Mouse (Mus musculus): Measurements from ENCODE around the gene Sorcs3. TPM values are rescaled to one million over a fixed set of nuclear protein-coding genes. Genes with fewer than 3 reads are reported as not detected.
A peak's percentile ranks its signal among the peaks of the same experiment; 100 is the strongest.

Sorcs3 gene
- total RNA-seq, 2 experiments from 2014 or later: not detected

DNA sequence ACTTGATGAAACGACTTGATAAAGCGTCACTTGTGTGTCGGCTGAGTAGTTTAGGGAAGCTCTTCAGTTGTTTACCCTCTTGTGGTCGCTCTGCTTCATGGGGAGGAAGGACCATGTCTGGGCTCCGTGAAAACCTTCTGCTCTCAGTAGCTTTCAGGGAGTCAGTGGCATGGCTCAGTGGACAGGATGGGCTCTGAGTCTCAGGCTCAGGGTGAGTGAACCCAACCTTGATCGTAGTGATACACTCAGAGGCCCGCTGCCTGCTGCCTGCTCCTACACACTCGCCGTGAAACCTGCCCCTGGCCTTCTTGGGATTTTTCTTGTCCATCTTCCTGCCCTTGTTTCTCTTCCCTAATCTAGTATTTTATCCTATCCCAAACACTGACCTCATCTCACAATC lies 166.0 kb downstream of the Sorcs3 start:
- no peak for ATAC-seq (ENCODE audit: poor library complexity, severe bottlenecking)

- ATAC-seq (ENCODE audit: poor library complexity, severe bottlenecking): no peak
Measured at GRCm38 (mm10) chr19:48378006-48378540, 172.2 kb downstream of the Sorcs3 start.

- ATAC-seq (ENCODE audit: poor library complexity, severe bottlenecking): no peak
Measured at GRCm38 (mm10) chr19:48391551-48391950, 185.7 kb downstream of the Sorcs3 start.

DNA sequence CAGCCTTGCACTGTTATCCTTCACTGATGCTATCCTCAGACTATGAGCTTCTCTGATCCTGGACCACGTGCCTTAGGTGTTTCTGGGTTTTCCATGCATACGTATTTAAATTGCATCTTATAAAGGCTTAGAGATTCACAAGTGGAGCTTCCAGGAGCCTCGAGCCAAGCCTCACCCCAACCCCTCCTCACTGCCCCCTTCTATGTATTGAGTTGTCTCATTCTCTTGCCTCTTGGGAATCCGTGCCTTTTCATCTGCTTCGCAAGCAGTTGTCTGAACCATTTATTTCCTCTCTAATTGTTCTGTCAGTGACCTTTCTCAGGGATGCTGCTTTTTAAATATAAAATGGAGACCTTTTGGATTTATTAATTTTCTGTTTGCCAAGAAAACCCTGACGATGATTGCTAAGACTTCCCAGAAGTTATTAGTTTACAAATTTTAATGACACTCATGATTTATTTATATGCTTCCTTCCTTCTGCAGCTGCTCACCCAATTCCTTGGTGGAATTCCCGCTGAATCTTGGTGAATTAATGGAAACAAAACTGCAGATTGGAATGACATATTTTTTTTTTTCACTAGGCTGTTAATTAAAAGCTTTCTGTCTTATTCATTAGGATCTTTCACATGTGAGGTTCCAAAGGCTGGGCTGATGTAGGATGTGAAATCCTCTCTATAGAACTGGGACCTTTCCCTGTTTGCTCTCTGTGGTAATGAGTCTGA lies 199.1 kb downstream of the Sorcs3 start:
- no peak for ATAC-seq (ENCODE audit: poor library complexity, severe bottlenecking)

DNA sequence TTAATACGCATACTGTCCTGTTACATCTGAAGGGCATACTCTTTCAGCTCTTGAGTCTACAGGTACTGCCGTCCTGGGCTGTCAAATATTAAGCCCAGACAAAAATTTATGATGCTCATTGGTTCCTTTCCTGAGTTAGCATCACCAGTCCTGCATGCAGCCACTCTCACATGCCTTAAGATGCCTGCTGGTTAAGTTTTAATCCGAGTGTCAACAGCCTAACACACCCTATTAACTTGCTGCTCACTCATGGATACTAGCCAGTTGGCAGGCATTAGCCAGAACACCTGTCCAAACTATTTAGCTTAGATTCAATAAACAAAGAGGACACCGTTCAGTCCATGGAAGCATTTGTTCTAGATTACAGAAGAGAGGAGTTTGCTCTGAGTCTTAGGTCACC lies 202.4 kb downstream of the Sorcs3 start:
- ATAC-seq (ENCODE audit: poor library complexity, severe bottlenecking): no peak

GRCm38 (mm10) chr19:48411332-48411731 lies 205.5 kb downstream of the Sorcs3 start:
- no peak for ATAC-seq (ENCODE audit: poor library complexity, severe bottlenecking)

- peak; percentile 64 for ATAC-seq (ENCODE audit: poor library complexity, severe bottlenecking)
Measured at GRCm38 (mm10) chr19:48413836-48414235, 208.0 kb downstream of the Sorcs3 start.

GRCm38 (mm10) chr19:48418356-48418755 lies 212.5 kb downstream of the Sorcs3 start:
- ATAC-seq (ENCODE audit: poor library complexity, severe bottlenecking): no peak

DNA sequence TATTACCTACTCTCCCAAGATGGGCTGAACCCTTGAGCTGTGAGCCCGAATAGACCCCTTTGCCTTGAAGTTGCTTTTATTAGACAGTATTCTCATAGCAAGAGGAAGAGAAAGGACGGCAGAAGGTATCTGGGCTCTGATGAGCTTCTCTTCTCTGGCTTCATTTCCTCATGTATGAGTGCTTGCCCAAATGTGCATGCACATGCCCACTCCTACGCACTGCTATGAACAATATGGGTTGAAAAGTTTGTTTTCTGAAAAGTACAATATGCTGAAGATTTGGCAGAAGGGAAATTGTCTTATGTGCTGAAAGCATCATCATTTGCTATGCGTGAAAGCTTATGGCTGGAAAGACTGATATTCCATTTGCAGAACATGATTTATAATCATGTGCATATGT lies 223.4 kb downstream of the Sorcs3 start:
- ATAC-seq (ENCODE audit: poor library complexity, severe bottlenecking): no peak

DNA sequence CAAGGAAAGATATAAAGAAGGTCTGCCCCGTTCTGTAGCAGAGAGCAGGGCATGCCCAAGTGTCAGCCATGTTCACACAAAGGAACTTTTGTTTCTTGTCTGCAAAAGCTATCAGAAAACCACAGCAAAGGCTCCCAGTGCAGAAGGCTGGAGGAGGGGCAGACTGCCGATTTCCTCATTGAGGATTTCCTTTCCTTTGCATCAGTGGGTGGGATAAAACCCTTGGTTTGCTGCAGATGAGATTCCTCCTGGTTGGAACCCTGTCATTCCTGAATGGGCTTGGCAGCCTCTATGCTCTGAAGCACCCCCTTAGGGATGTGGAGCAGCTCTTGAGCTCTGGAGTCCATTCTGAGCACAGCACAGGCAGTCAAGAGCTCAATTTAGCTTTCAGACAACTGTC lies 223.9 kb downstream of the Sorcs3 start:
- ATAC-seq (ENCODE audit: poor library complexity, severe bottlenecking): no peak

DNA sequence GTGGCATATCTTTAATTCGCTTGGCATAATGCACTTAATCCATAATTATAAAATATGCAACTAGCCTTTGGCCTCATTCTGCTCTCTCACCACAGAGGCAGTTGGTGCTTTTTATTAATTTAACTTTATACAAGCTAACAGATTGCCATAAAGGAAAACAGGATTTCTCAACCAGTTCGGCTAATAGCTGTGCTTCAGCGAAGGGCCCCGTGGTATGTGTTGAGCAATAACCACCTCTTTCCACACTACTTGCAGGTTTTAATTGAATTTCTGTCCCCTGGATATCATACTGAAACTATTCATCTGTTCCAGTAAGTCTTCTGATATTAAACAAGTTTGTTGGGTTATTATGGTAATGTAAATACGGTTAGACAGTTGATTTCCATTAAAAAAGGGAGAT lies 224.5 kb downstream of the Sorcs3 start:
- ATAC-seq (ENCODE audit: poor library complexity, severe bottlenecking): 0 out of 2 replicates have a peak, but pooled peaks have one; percentile 38

GRCm38 (mm10) chr19:48438450-48438849 lies 232.6 kb downstream of the Sorcs3 start:
- peak; percentile 59 for ATAC-seq (ENCODE audit: poor library complexity, severe bottlenecking)

DNA sequence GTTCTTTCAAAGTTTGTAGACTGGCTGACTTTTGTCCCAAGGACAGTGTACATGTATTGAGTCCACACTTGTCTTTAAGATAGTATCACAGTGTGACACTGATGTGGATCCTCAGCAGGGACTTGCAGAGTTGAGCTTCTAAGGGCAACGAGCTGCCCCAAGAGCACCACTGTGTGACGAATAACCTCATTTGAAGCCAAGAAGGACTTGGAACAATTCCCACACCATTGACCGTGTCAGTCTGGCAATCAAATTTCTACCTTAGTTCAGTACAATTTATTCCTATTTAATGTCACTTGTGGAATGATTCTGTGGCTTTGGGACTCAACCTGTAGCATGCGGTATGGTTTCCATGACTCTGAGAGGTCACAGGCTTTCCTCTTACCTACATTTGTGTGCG lies 255.3 kb downstream of the Sorcs3 start:
- no peak for ATAC-seq (ENCODE audit: poor library complexity, severe bottlenecking)

GRCm38 (mm10) chr19:48462426-48462825 lies 256.6 kb downstream of the Sorcs3 start:
- ATAC-seq (ENCODE audit: poor library complexity, severe bottlenecking): no peak

DNA sequence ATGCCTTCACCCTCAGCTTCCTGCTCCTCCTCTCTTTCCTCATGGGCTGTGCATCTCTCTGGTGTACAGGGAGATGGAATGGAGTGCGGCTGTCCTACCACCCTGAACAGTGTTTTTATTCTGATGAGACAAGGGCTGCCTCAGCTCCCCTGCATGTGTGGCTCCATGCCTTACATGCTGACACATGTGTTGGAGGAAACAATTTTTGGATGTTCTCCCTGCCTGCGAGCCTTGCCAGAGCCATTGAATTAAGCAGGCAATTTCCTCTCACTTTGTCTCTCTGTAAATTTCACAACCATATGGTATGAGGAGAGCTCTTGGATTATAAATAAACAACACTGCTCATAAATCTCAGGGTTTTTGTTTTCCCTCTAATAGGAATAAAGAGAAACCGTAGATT lies 257.7 kb downstream of the Sorcs3 start:
- ATAC-seq (ENCODE audit: poor library complexity, severe bottlenecking): no peak

GRCm38 (mm10) chr19:48467471-48467870 lies 261.6 kb downstream of the Sorcs3 start:
- no peak for ATAC-seq (ENCODE audit: poor library complexity, severe bottlenecking)

- ATAC-seq (ENCODE audit: poor library complexity, severe bottlenecking): no peak
Measured at GRCm38 (mm10) chr19:48469791-48470410, 264.1 kb downstream of the Sorcs3 start.

DNA sequence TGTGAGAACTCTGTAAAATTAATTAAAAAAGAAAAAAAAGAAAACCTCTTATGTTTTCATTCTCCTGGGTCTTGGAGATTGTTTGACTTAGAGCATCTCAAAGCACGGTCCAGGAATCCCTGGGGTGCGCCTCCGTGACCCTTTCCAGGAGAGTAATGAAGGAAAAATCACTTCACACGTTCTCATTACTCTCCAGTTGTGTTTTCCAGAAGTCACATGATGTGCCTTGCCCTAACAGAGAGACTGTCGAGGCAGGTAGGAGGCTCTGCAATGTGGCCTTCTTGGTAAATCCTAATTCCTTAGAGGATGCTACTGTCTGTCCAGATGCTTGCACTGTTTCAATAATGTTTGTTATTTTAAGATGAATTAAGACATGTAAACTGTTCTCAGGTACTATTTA lies 266.1 kb downstream of the Sorcs3 start:
- no peak for ATAC-seq (ENCODE audit: poor library complexity, severe bottlenecking)

DNA sequence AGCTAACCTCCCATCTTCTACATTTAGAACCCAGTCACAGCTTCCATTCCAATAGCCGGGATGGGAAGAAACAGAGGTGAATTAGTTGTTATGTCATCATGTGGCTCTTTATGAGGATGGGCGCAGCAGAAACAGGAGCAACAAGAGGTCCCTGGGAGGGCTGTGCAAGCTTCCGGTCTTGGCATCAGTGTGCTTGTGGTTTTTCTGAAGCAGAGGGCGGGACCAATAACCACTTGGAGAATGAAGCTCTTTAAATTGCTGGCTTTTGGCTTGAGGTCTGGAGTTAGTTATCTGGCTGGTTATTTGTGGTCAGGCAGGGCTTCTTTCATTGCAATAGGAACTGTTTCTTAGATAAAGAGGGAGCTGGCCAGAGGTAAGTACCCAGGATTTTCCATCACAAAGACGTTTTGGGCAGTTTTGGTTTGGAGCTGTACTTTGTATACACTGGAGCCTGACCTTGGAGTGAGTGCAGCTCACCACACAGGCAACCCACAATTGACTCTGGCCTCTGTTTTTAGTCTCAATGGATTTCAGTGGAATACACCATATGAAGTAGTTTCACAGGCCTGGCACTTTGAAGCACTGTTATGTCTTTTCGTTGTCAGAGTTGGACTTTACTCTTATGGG lies 270.1 kb downstream of the Sorcs3 start:
- ATAC-seq (ENCODE audit: poor library complexity, severe bottlenecking): no peak

DNA sequence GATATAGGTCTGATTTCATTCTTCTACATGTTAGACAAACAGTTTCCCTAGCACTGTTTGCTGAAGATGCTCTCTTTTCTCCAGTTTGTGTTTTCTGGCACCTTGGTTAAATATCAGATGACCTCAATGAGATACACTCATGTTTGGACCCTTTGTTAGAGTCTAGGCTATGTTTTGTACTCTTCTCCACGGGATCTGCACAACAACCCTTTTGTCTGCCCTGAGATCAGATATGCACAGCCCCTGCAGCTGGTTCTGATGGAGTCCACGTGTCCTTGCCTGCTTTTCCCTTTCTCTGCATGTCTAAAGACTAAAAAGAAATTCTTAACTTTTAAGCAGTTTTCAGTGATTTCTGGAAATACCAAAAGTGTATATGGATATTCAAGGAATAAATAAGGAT lies 273.0 kb downstream of the Sorcs3 start:
- ATAC-seq (ENCODE audit: poor library complexity, severe bottlenecking): no peak

GRCm38 (mm10) chr19:48482946-48483345 lies 277.1 kb downstream of the Sorcs3 start:
- ATAC-seq (ENCODE audit: poor library complexity, severe bottlenecking): no peak

- ATAC-seq (ENCODE audit: poor library complexity, severe bottlenecking): no peak
Measured at GRCm38 (mm10) chr19:48491111-48491510, 285.3 kb downstream of the Sorcs3 start.
